Mouse (Mus musculus): ENCODE measurements at regions not wholly inside any gene's neighbourhood (a gene's known extent, or its start where the extent isn't known, plus 50 kb on each side); places are given as distances from the start of the nearest gene placed in this dataset.

DNA sequence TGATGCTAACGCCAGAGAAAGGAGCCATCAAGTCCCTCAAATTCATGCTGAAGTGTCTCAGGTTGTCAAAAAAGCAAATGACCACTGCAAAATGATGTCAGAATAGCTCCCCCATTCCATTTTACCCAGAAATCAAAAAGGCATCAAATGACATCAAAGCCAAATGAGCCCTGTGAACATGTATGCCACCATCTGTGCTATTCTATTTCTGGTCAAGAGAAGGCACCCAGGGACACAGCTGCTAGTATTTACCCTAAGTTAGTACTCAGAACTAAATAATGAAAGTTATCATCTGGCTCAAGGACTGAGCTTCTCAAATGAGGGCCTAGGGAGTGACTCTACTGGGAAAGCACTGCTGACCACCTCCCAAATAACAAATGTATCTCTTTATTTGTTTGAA lies 191.1 kb upstream of the Ahr start:
- TF ChIP-seq CTCF (conservative IDR thresholded peaks at IDR 0.05; ENCODE audit: insufficient read depth, insufficient read length, low read depth, low read length) (no peak), POLR2A (IDR thresholded peaks at IDR 0.05; ENCODE audit: low read depth, low read length) (no peak)
